Mouse (Mus musculus): ENCODE measurements around the gene Klra5. TPM values are rescaled to one million over a fixed set of nuclear protein-coding genes. Genes with fewer than 3 reads are reported as not detected.
"Not testable (repeated sequence)": the region's sequence is repeated elsewhere in the genome, so short reads cannot be mapped to it uniquely, and the experiment has no call there.

Klra5 gene
- not detected in 2 replicates for polyA plus RNA-seq (2015; fragmentation: Nextera tagmentation; extraction: Ambion mirVana)

DNA sequence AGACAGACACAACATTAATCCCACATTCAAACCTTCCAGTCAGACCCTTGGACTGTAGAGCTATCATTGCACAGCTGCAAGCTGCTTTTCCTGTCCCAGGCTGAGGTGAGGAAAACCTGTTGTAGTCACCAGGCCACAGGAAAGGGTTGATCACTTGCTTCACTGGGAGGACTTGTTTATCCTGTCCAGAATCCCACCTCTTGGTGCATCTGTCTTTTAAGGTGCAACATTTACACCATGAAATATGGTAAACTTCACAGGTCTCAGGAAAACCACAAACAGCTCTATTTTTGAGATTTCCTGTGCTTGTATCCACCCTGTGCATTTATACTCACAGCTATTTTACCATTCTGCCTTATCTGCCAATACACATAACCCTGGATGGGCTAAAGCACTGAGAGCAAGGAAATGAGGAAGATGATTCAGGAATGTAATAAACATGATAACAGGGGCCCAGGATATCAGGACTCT lies at the start of gene Klra5:
Gene Klra5 (minus strand): TSS at position 175 of the 471 bp plus-strand sequence.
- H3K4me2 ChIP-seq; H3K36me3 ChIP-seq; H3K27ac ChIP-seq (replicated peaks); H3K9ac ChIP-seq; H3K27me3 ChIP-seq; H3K4me1 ChIP-seq (replicated peaks); ATAC-seq (ENCODE audit: low read depth); H3K4me3 ChIP-seq: not testable (repeated sequence)
- peaks cover 31% of the 10 kb centered on the region for H3K9me3 ChIP-seq

DNA sequence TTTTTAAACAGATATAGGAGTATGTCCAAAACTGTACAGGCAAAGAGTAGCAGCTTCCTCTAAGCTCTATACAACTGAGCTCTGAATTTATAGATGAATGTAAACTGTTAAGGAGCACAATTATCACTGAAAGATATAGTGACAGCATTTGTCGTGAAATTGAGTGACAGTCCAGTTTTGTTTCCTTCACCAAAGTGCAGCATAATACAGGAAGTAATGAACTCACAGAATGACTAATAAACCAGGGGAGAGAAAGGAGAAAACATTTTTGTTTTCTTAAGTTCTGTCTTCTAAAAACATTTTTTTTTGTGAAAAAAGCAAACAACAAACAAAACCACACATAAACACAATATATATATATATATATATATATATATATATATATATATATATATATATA lies 454 bp downstream of the Klra5 start:
- Histone ChIP-seq H3K4me1 (replicated peaks) (no peaks in the 10 kb centered on the region), H3K4me3 (no peak overlapping the region), H3K9ac (no peak overlapping the region), H3K27ac (replicated peaks) (no peak overlapping the region), H3K4me2 (no peak overlapping the region), H3K9me3 (peaks cover 28% of the 10 kb centered on the region), H3K36me3 (no peaks in the 10 kb centered on the region), H3K27me3 (no peaks in the 10 kb centered on the region)
- ATAC-seq (ENCODE audit: low read depth): no peak
- WGBS: 76% methylated on average over 1 of the region's 1 CpGs

DNA sequence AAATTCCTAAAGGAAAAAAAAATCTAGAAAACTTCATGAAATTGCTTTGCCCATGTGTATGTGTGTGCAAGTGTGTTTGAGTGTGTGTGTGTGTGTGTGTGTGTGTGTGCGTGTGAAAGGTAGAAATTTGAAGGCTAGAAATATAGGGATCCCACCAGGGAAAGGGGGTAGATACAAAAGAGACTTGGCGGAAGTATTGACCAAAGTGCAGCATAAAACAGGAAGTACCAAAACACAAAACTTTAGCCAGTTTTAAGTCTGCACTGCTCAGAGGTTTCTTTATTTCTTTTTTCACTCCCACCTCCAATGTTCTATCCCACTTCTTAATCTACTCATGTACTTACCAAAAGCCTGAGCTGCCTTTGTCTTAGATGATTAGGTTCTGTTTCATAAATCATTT lies 34.9 kb downstream of the Klra5 start:
- H3K27ac ChIP-seq (replicated peaks): no peak overlapping the region
- H3K9ac ChIP-seq: no peak overlapping the region
- peaks cover 23% of the 10 kb centered on the region for H3K9me3 ChIP-seq
- H3K36me3 ChIP-seq: no peaks in the 10 kb centered on the region
- no peak overlapping the region for H3K4me2 ChIP-seq
- 90% methylated on average over 2 of the region's 2 CpGs for WGBS
- no peaks in the 10 kb centered on the region for H3K27me3 ChIP-seq
- H3K4me3 ChIP-seq: no peak overlapping the region
- ATAC-seq (ENCODE audit: low read depth): no peak
- H3K4me1 ChIP-seq (replicated peaks): no peaks in the 10 kb centered on the region

DNA sequence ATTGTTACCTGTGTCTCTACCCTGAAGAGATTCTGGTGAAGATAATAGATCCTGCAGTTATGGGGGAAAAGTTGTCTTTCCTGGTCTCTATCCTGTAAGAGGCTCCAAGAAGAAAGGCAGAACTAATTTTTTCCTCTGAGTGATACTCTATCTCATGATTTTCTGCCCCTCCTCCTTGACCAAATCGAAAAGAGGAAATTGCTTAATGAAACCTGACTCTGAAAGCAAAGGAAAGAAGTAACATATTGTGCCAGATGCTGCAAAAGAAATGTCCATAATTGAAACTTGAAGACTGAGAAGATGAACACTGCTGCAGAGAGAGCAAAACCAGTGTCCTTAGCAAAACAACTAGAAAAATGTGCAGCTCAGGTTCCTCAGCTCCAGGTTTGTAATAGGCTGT lies 40.9 kb downstream of the Klra5 start, which contains the start of gene Klra17:
Gene Klra17 (minus strand): TSS at position 124 of the 400 bp plus-strand sequence.
- Histone ChIP-seq H3K4me1 (replicated peaks) (no peaks in the 10 kb centered on the region), H3K27me3 (no peaks in the 10 kb centered on the region), H3K9me3 (peaks cover 18% of the 10 kb centered on the region), H3K36me3 (no peaks in the 10 kb centered on the region), H3K4me2 (no peak within 1 kb of the TSS), H3K4me3 (no peak within 1 kb of the TSS), H3K27ac (replicated peaks) (no peak within 1 kb of the TSS), H3K9ac (no peak within 1 kb of the TSS)
- ATAC-seq (ENCODE audit: low read depth): no peak
- WGBS: 44% methylated on average over 1 of the region's 1 CpGs

GRCm38 (mm10) chr6:129862349-129862748 lies 55.1 kb downstream of the Klra5 start, which contains the start of gene Gm17631:
TSS of gene Gm17631 (plus strand) at chr6:129862649.
- H3K4me3 ChIP-seq; H3K36me3 ChIP-seq; ATAC-seq (ENCODE audit: low read depth); H3K4me2 ChIP-seq; H3K27me3 ChIP-seq; H3K27ac ChIP-seq (replicated peaks); H3K4me1 ChIP-seq (replicated peaks); H3K9ac ChIP-seq: not testable (repeated sequence)
- WGBS: no CpG with 5 or more reads among the region's 3 CpGs
- H3K9me3 ChIP-seq: peaks cover 13% of the 10 kb centered on the region; the same call in 1 of the 2 replicates

Other genes starting within 250 kb of the Klra5 start
- not detected in 2 replicates for gene Klrc1, start 238.7 kb downstream of the Klra5 start, polyA plus RNA-seq (2015; fragmentation: Nextera tagmentation; extraction: Ambion mirVana)
- gene Klri1, start 200.5 kb downstream of the Klra5 start, polyA plus RNA-seq (2015; fragmentation: Nextera tagmentation; extraction: Ambion mirVana): not detected in 2 replicates
- gene Klri2, start 177.2 kb downstream of the Klra5 start, polyA plus RNA-seq (2015; fragmentation: Nextera tagmentation; extraction: Ambion mirVana): not detected in 2 replicates
- gene Gm156, start 133.4 kb downstream of the Klra5 start, polyA plus RNA-seq (2015; fragmentation: Nextera tagmentation; extraction: Ambion mirVana): not detected in 2 replicates
- gene Gm17631, start 55.0 kb downstream of the Klra5 start, polyA plus RNA-seq (2015; fragmentation: Nextera tagmentation; extraction: Ambion mirVana): not detected in 2 replicates
- gene Klra17, start 41.0 kb downstream of the Klra5 start, polyA plus RNA-seq (2015; fragmentation: Nextera tagmentation; extraction: Ambion mirVana): not detected in 2 replicates
- gene Klra6, start 109.3 kb upstream of the Klra5 start, polyA plus RNA-seq (2015; fragmentation: Nextera tagmentation; extraction: Ambion mirVana): not detected in 2 replicates
- not detected in 2 replicates for gene Klra4, start 149.6 kb upstream of the Klra5 start, polyA plus RNA-seq (2015; fragmentation: Nextera tagmentation; extraction: Ambion mirVana)
- not detected in 2 replicates for gene Klra8, start 212.2 kb upstream of the Klra5 start, polyA plus RNA-seq (2015; fragmentation: Nextera tagmentation; extraction: Ambion mirVana)